Mouse (Mus musculus) cerebellum, postnatal 4 days (tissue): Measurements from ENCODE around the gene Ptprd.

ENCODE experiments used
- DNase-seq, 2 experiments: peaks; one replicate each; pipeline ENCODE4 v3.0.0; 2022; ENCODE audit warnings: low spot score in 2 of 2, mixed read lengths in 1 of 2

Ptprd gene

DNA sequence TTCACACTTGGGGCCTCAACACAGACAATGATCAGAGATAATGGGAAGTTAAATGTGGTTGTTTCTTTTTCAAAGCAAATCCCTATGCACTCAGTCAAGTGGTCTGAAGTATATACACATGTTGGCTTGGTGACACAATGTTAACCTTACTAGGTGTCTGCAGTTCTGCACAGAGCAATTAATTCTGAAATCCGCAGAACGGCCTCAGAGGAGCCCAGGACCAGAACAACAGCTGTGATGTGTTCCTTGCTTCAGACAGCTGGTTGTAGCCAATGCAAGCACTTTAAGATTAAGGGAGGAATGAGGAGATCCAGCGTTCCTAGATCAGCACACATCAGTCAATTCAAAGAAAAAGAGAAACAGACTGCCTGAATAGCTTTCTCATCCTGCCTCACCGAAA, 1891.9 kb downstream of the Ptprd start:
- no peak for DNase-seq

DNA sequence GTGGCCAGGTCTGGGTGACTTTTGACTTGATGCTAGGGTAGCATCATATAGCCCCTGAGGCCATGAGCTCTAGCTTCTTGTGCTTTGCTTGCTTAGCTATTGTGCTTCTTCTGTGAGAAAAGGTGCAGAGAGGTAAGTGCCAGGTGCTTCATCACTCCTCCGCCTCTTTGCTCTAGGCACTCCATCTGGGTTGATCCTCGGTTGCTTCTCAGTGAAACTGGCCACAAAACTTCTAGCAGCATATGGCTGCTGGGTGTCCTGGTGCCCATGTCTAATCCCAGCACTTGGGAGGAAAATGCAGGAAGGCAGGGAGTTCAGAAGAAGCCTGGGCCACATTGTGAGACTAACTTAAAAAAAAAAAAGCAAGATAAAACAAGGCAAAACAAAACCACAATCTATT, 1895.8 kb downstream of the Ptprd start:
- DNase-seq: no peak

DNA sequence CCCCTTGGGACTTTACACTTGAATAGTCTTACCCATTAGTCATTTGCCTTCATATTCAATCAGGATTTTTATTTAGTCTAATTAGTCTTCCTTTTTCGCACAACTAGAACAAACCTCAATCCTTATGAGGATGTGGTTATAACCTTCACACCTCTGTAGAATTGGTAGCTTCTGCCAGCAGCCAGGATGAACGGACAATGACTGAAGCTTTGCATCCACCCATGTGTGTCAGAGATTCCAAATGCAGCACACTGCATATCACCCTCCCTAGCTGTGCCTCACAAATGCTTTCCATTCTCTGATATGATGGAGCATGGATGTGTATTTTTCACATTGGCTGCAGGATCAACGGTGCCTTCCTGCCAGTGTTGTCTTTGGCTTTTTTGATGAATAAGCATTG, 1898.0 kb downstream of the Ptprd start:
- no peak for DNase-seq

GRCm38 (mm10) chr4:76312593-76312992, 1899.2 kb downstream of the Ptprd start:
- no peak for DNase-seq

DNA sequence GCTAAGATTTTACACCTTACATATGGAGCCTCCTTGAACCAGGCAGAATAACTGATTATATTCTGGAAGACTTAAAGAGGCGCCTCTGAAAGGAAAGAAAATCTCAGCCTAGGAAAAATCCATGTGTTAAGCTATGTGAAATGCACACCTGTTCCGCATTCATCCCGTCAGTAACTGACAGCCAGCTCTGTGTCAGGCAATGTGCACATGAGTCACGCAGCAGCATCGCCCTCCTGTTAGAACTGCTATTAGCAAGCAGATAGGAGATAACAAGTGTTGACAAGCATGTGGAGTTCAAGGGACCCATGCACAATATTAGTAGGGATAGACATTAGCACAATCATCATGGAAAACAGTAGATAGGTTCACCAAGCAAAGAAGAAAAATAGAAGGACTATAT, 1905.8 kb downstream of the Ptprd start:
- no peak for DNase-seq

- DNase-seq: no peak
These were observed 1914.4 kb downstream of the Ptprd start for GRCm38 (mm10) chr4:76297375-76297774.

- DNase-seq: no peak
These were observed 1918.9 kb downstream of the Ptprd start for GRCm38 (mm10) chr4:76292733-76293357.

DNA sequence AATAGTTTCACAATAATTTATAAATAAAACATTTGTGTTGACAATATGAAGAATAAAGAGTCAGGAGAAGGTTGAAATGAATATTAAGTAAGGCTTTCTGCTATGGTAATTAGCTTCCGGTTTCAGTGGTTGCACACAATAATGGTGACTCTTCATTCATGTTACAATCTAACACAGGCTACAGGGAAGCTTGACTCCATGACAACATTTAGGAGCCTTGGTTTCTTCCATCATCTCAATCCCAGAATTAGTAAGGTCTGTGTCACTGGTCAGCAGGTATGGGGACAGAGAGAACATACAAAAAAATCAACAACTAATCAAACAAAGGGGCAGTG, 1921.3 kb downstream of the Ptprd start:
- DNase-seq: no peak

DNA sequence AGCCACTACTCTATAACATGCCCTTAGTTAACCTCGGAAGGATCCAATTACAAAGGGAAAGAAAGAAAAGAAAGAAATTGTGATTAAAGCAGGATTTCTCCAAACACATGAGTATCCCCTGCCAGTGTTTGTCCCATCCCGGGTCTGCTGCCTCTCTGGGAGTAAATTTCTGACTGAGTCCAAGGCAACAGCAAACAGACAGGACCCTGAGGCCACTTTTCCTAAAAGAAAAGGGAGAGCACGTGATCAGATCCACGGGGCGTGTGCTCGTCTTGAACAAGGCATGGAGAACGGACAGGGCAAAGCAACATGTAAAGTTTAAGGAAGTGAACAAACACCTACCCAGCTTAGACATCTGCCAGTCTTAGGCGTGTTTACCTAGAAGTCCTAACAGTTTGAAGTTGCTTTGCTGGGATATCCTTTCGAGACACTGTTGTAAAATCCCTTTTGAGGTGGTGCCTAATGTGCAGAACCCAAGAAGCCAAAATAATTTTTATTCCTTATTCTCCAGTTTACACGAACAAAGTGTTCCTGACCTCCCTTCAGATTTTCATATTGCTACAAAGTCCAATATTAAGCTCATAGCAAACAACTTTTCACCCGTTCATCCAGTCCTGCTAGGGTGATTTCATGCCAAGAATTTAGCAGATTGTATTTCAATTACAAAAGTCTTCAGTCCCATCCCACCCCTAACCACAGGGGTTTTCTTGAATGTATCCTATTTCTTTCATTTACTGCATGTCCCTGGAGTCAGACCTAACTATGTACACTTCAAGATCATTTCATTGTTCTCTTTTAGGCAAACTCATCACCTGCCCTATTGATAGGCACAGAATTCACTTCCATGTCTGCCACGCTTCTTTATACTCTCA, 1921.9 kb downstream of the Ptprd start:
- DNase-seq: no peak

DNA sequence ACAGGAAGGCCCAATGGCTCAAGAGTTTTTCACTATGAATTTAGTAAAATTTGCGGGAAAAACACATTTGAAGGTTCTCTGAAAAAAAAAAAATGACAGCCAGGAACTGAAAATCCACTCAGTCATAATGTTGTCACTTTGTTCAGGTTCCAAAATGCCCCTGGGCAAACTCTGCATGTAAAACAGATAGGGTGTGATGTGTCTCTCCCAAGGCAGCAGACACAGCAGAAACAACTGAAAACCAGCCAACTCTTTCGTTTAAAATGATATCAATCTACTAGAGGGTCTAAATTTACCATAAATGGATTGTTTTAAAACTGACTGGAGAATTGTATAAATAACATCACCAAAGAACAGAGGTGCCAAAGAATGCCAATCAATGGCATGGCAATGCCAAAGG, 1925.7 kb downstream of the Ptprd start:
- peak in 1 of 2 experiments; percentile 2 for DNase-seq

- DNase-seq: no peak
These were observed 1928.9 kb downstream of the Ptprd start for GRCm38 (mm10) chr4:76282886-76283285.

DNA sequence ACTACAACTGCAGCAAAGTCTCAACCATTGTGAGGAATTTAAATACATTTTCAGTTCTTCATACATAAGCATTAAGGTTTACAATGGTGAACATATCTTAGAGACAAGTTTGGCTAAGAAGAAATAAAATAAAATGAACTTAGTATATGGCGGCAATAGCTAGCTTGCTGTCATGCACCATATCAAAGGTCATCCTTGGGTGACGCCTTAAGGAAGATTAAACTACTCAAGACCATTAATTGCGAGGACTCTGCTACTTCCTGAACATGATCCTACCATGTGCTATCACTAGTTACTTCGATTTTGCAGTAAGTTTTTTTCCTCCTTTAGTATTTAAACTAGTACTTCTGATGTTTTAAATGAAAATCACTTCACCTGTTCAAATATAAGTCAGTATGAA, 1949.0 kb downstream of the Ptprd start:
- no peak for DNase-seq

- DNase-seq: no peak
These were observed 1951.1 kb downstream of the Ptprd start for GRCm38 (mm10) chr4:76260686-76261085.

GRCm38 (mm10) chr4:76260286-76260685, 1951.5 kb downstream of the Ptprd start:
- DNase-seq: no peak

- no peak for DNase-seq
These were observed 1952.1 kb downstream of the Ptprd start for GRCm38 (mm10) chr4:76259636-76260035.

DNA sequence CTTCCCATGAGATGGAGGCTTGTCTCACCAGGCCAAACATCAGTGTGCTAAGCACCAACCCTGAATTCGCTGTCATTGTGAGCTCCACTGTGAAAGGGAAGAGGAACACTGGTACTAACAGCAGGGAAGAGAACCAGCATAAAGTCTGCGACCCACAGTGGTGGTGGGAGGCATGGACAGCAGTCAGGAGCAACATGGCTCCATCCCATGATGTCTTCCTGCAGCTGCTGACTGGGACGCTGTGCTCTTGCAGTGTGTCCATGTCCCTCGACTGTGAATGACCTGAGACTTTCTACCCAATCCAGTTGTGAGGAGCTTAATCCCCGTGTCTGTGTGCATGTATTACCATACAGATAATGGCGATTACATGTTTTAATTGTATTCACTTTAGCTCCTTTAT, 1967.4 kb downstream of the Ptprd start:
- DNase-seq: no peak

GRCm38 (mm10) chr4:76241542-76241941, 1970.2 kb downstream of the Ptprd start:
- DNase-seq: no peak

DNA sequence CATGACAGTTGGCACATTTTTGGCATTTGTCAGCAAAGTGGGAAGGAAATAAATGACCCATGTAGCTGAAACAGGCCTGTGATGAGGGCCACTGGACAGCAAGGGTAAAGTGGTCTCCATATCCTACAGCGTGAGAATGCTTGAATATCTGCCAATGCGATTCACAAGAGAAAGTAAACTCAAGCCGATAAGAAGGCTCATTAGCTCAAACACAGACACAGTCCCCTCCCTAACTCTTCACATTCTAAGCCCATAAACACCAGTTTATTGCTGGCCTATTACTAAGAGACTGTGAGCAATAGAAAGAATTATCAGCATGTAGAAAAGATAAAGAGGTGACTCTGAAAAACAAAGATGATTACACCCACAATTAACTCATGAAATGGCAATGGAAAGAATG, 1970.6 kb downstream of the Ptprd start:
- DNase-seq: no peak

DNA sequence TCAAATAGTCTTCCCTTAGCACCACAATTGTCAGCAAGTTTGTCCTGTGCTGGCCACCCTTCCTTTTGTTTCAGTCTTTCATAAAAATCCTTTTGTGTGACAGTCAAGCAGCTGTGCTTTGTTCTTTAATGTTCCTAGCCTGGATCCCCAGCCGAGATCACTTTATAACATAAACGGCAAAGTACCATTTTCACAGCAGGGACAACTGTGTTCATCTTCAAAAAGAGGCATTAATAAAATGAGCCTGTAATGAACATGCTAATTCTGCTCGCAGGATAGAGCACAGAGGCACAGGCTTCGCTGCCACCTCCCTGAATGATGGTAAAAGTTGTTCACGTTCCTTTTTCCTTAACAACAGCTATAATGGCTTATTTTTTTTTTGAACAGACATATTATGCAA, 1972.7 kb downstream of the Ptprd start:
- DNase-seq: no peak

GRCm38 (mm10) chr4:76238577-76238976, 1973.2 kb downstream of the Ptprd start:
- DNase-seq: no peak

GRCm38 (mm10) chr4:76237827-76238226, 1973.9 kb downstream of the Ptprd start:
- no peak for DNase-seq

DNA sequence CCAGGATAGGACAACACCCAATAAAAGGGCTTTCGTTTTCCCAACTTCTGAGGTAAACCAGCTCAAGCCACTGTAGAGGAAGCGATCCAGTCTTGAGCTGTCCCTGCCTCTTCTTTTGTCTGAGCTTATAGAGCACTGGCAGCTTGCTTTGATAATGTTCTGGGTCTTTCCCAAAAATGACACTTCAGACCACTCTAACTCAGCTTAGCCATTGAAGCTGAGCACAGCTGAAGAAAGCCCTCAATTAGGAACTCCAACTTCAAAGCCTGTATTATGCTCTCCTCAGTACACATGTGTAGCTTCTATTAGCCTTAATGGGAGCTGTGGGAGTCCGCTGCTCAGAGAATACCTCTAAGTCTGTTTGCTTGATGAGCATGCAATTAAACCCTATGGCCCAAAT, 1988.0 kb downstream of the Ptprd start:
- DNase-seq: no peak

DNA sequence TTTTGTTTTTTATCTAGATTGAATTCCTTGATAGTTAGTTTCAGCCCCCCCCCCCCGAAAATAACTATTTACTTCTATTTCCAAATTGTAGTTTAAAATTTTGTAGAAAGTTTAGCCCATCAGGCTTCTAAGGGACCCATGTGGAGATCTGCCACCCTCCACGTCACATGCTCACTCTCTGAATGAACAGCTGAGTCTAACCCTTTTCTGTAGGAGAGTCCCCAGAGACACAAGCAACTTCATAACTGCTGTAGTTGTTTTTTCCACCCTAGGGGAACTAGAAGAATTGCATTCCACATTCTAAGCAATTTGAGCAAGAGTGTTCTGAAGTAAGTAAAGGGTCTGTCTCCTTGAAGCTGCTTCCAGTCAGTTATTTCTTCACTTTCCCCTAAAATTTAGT, 1989.2 kb downstream of the Ptprd start:
- DNase-seq: no peak

- no peak for DNase-seq
These were observed 1993.7 kb downstream of the Ptprd start for GRCm38 (mm10) chr4:76218065-76218464.
